Mouse (Mus musculus): ENCODE measurements at regions not wholly inside any gene's neighbourhood (a gene's known extent, or its start where the extent isn't known, plus 50 kb on each side); places are given as distances from the start of the nearest gene placed in this dataset.

- no peaks in the 10 kb centered on the region for H3K9me3 ChIP-seq (replicated peaks; ENCODE audit: low read length)
- no peak for DNase-seq (ENCODE audit: extremely low read depth)
- H3K4me1 ChIP-seq (ENCODE audit: control insufficient read depth in 1 of 2, insufficient read depth in 2 of 2) = peaks cover 4 to 25% of the 10 kb centered on the region in 2 experiments
- H3K36me3 ChIP-seq (replicated peaks in 1 of 2; ENCODE audit: control insufficient read depth in 1 of 2, insufficient read depth in 1 of 2, low read length in 1 of 2) = no peaks in the 10 kb centered on the region
- no peaks in the 10 kb centered on the region for H3K27me3 ChIP-seq (replicated peaks)
- H3K79me2 ChIP-seq (replicated peaks; ENCODE audit: control insufficient read depth, extremely low read depth, insufficient read depth, poor library complexity, severe bottlenecking) = no peaks in the 10 kb centered on the region
- no peak overlapping the region for H3K27ac ChIP-seq (ENCODE audit: insufficient read depth, low read depth)
- no peak overlapping the region for H3K4me2 ChIP-seq (ENCODE audit: insufficient read depth, low read depth, poor library complexity, severe bottlenecking)
- H3K4me3 ChIP-seq (replicated peaks in 1 of 3; ENCODE audit: low read depth in 2 of 3, low read length in 2 of 3, poor library complexity in 1 of 3) = no peak overlapping the region
- dilution Hi-C loops (cut with MboI; ENCODE audit: extremely low pct_ligation_motif_present, extremely low pct_unique_long_range_greater_than_20kb, low sequenced_read_pairs) = no loop called here
- in situ Hi-C loops (cut with MboI; ENCODE audit: low pct_ligation_motif_present, low pct_unique_long_range_greater_than_20kb, low sequenced_read_pairs) = no loop called here
- TF ChIP-seq EP300 (IDR thresholded peaks at IDR 0.05; ENCODE audit: low read length) (no peak), TBP (conservative IDR thresholded peaks at IDR 0.05; ENCODE audit: low read depth, low read length) (no peak), MYC (IDR thresholded peaks at IDR 0.05; ENCODE audit: low read depth, low read length) (no peak), POLR2AphosphoS2 (IDR thresholded peaks at IDR 0.05; ENCODE audit: low read depth, low read length) (no peak), GABPA (IDR thresholded peaks at IDR 0.05; ENCODE audit: insufficient replicate concordance, low read depth, low read length) (no peak), IRF4 (IDR thresholded peaks at IDR 0.05; ENCODE audit: low read depth, low read length) (no peak), RCOR1 (conservative IDR thresholded peaks at IDR 0.05; ENCODE audit: low read depth, low read length) (no peak), BHLHE40 (IDR thresholded peaks at IDR 0.05; ENCODE audit: low read depth, low read length) (no peak), USF1 (IDR thresholded peaks at IDR 0.05; ENCODE audit: low read depth, low read length) (no peak), ZC3H11A (IDR thresholded peaks at IDR 0.05; ENCODE audit: low read depth, low read length) (no peak), POLR2A (IDR thresholded peaks at IDR 0.05; ENCODE audit: low read depth, low read length) (no peak), UBTF (IDR thresholded peaks at IDR 0.05; ENCODE audit: low read depth, low read length) (no peak)
- no peak overlapping the region for H3K9ac ChIP-seq (ENCODE audit: insufficient read depth, low read depth)
Measured at GRCm38 (mm10) chr1:64297343-64297742, 175.3 kb upstream of the Klf7 start.

GRCm38 (mm10) chr1:64295512-64295945 is 173.4 kb upstream of the Klf7 start:
- TF ChIP-seq USF1 (IDR thresholded peaks at IDR 0.05; ENCODE audit: low read depth, low read length) = no peak
- TF ChIP-seq SMC3 (IDR thresholded peaks at IDR 0.05; ENCODE audit: low read depth, low read length) = no peak
- no peak for TF ChIP-seq RCOR1 (conservative IDR thresholded peaks at IDR 0.05; ENCODE audit: low read depth, low read length)
- TF ChIP-seq ZNF384 (IDR thresholded peaks at IDR 0.05; ENCODE audit: low read depth, low read length) = no peak
- Histone ChIP-seq H3K79me2 (replicated peaks; ENCODE audit: control insufficient read depth, extremely low read depth, insufficient read depth, poor library complexity, severe bottlenecking) (no peaks in the 10 kb centered on the region), H3K36me3 (replicated peaks in 1 of 2; ENCODE audit: control insufficient read depth in 1 of 2, insufficient read depth in 1 of 2, low read length in 1 of 2) (no peaks in the 10 kb centered on the region), H3K27ac (ENCODE audit: insufficient read depth, low read depth) (no peak overlapping the region), H3K9ac (ENCODE audit: insufficient read depth, low read depth) (no peak overlapping the region), H3K27me3 (replicated peaks) (no peaks in the 10 kb centered on the region), H3K4me1 (ENCODE audit: control insufficient read depth in 1 of 2, insufficient read depth in 2 of 2) (peaks cover 0 to 8% of the 10 kb centered on the region in 2 experiments; a peak in 2 of 4 replicates), H3K9me3 (replicated peaks; ENCODE audit: low read length) (no peaks in the 10 kb centered on the region), H3K4me3 (replicated peaks in 1 of 3; ENCODE audit: low read depth in 2 of 3, low read length in 2 of 3, poor library complexity in 1 of 3) (no peak overlapping the region), H3K4me2 (ENCODE audit: insufficient read depth, low read depth, poor library complexity, severe bottlenecking) (no peak overlapping the region)
- in situ Hi-C loops (cut with MboI; ENCODE audit: low pct_ligation_motif_present, low pct_unique_long_range_greater_than_20kb, low sequenced_read_pairs) = no loop called here
- DNase-seq (ENCODE audit: extremely low read depth) = no peak
- dilution Hi-C loops (cut with MboI; ENCODE audit: extremely low pct_ligation_motif_present, extremely low pct_unique_long_range_greater_than_20kb, low sequenced_read_pairs) = no loop called here

- no peak overlapping the region for H3K4me2 ChIP-seq (ENCODE audit: insufficient read depth, low read depth, poor library complexity, severe bottlenecking)
- H3K9ac ChIP-seq (ENCODE audit: insufficient read depth, low read depth) = no peak overlapping the region
- peaks cover 3 to 8% of the 10 kb centered on the region in 2 experiments; a peak in 2 of 4 replicates for H3K4me1 ChIP-seq (ENCODE audit: control insufficient read depth in 1 of 2, insufficient read depth in 2 of 2)
- H3K9me3 ChIP-seq (replicated peaks; ENCODE audit: low read length) = no peaks in the 10 kb centered on the region
- H3K27ac ChIP-seq (ENCODE audit: insufficient read depth, low read depth) = no peak overlapping the region
- no peak overlapping the region for H3K4me3 ChIP-seq (replicated peaks in 1 of 3; ENCODE audit: low read depth in 2 of 3, low read length in 2 of 3, poor library complexity in 1 of 3)
- H3K36me3 ChIP-seq (replicated peaks in 1 of 2; ENCODE audit: control insufficient read depth in 1 of 2, insufficient read depth in 1 of 2, low read length in 1 of 2) = no peaks in the 10 kb centered on the region
- no peaks in the 10 kb centered on the region for H3K79me2 ChIP-seq (replicated peaks; ENCODE audit: control insufficient read depth, extremely low read depth, insufficient read depth, poor library complexity, severe bottlenecking)
- DNase-seq (ENCODE audit: extremely low read depth) = no peak
- dilution Hi-C loops (cut with MboI; ENCODE audit: extremely low pct_ligation_motif_present, extremely low pct_unique_long_range_greater_than_20kb, low sequenced_read_pairs) = no loop called here
- in situ Hi-C loops (cut with MboI; ENCODE audit: low pct_ligation_motif_present, low pct_unique_long_range_greater_than_20kb, low sequenced_read_pairs) = no loop called here
- TF ChIP-seq RCOR1 (conservative IDR thresholded peaks at IDR 0.05; ENCODE audit: low read depth, low read length) (no peak), ZC3H11A (IDR thresholded peaks at IDR 0.05; ENCODE audit: low read depth, low read length) (no peak), GABPA (IDR thresholded peaks at IDR 0.05; ENCODE audit: insufficient replicate concordance, low read depth, low read length) (no peak), USF2 (conservative IDR thresholded peaks at IDR 0.05; ENCODE audit: low read depth, low read length) (no peak), POLR2AphosphoS2 (IDR thresholded peaks at IDR 0.05; ENCODE audit: low read depth, low read length) (no peak), USF1 (IDR thresholded peaks at IDR 0.05; ENCODE audit: low read depth, low read length) (no peak), CHD1 (IDR thresholded peaks at IDR 0.05; ENCODE audit: low read depth, low read length) (no peak), MEF2A (IDR thresholded peaks at IDR 0.05; ENCODE audit: borderline replicate concordance, low read depth, low read length) (no peak), SIN3A (IDR thresholded peaks at IDR 0.05; ENCODE audit: low read length) (no peak), JUN (IDR thresholded peaks at IDR 0.05; ENCODE audit: insufficient read depth, low read depth, low read length) (no peak), BHLHE40 (IDR thresholded peaks at IDR 0.05; ENCODE audit: low read depth, low read length) (no peak), TCF12 (IDR thresholded peaks at IDR 0.05; ENCODE audit: low read depth, low read length) (no peak), SMC3 (IDR thresholded peaks at IDR 0.05; ENCODE audit: low read depth, low read length) (no peak), RAD21 (IDR thresholded peaks at IDR 0.05; ENCODE audit: low read depth, low read length) (no peak), MAZ (IDR thresholded peaks at IDR 0.05; ENCODE audit: low read depth, low read length) (no peak), ELF1 (IDR thresholded peaks at IDR 0.05; ENCODE audit: low read depth, low read length) (no peak), KAT2A (IDR thresholded peaks at IDR 0.05; ENCODE audit: insufficient replicate concordance, low read length) (no peak)
- H3K27me3 ChIP-seq (replicated peaks) = no peaks in the 10 kb centered on the region
Measured at GRCm38 (mm10) chr1:64295051-64295450, 173.0 kb upstream of the Klf7 start.

Data from CH12.LX (cell line).